12 mouse cellular contexts compared by ENCODE assay signal in the genomic region with DNA sequence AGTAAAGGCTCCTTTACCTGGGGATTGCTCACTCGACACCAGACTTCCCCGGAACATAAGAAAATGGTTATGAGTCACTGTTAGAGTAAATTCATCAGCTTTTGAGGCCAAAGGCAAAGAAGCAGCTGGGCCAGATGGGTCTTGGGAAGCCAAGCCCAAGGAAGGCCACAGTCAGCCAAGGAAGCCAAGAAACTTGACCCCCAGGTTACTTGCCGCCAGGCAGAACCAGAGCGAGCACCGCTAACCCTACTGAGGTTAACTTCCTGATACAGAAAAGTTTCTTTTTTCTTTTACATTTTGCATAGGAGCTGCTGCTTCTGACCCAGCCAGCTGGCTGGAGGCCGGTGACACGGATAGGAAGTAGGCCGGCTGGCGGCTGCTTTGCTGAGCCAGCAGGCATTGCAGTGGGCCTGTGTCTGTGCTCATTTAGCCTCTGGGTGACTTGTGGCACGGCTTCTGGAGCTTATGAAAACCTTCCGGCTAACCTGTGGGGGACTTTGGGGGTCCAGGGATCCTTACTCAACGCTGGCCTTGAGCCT.
DNase-seq lines count a peak whose midpoint lies in the region; ATAC-seq lines count a peak whose summit lies in the region.
"Had no signal": no experiment of that assay in that cellular context is flagged by ENCODE, and none has a peak within 500 bp of the region (broad histone marks: within the 10 kb centered on the region; RNA-seq: fewer than 3 reads in every experiment).

No protein-coding gene starts in this region.

- 0 out of 2 replicates have a peak overlapping the region, but pooled peaks have one; percentile 29 for H3K27ac ChIP-seq in lung, embryonic 16.5 days (ENCODE audit: low read length)
- H3K27ac ChIP-seq: midbrain, embryonic 13.5 days; stomach, embryonic 15.5 days had no signal

- no peaks in the 10 kb centered on the region for H3K9me3 ChIP-seq in lung, embryonic 16.5 days (ENCODE audit: control insufficient read depth, low read length)
- H3K9me3 ChIP-seq: midbrain, embryonic 13.5 days; stomach, embryonic 15.5 days had no signal

- no peak overlapping the region for H3K9ac ChIP-seq in lung, embryonic 16.5 days (ENCODE audit: low read length)
- H3K9ac ChIP-seq: midbrain, embryonic 13.5 days; stomach, embryonic 15.5 days had no signal

- no peak overlapping the region for H3K4me3 ChIP-seq in lung, embryonic 16.5 days (ENCODE audit: low read length)
- H3K4me3 ChIP-seq: midbrain, embryonic 13.5 days; stomach, embryonic 15.5 days had no signal

- H3K36me3 ChIP-seq in lung, embryonic 16.5 days (ENCODE audit: control insufficient read depth, insufficient read depth, low read length), result no peaks in the 10 kb centered on the region
- H3K36me3 ChIP-seq: midbrain, embryonic 13.5 days; stomach, embryonic 15.5 days had no signal

- 68% methylated on average over 12 of the region's 12 CpGs for WGBS in lung, embryonic 16.5 days

- peak; percentile 74 for ATAC-seq in lung, embryonic 16.5 days (ENCODE audit: low read depth)
- ATAC-seq: midbrain, embryonic 13.5 days had no signal

- peak; percentile 13 for DNase-seq in gastrocnemius, adult 18-20 months (ENCODE audit: low spot score)
- no peak for DNase-seq in gastrocnemius, postnatal 10 days
- no peak for DNase-seq in lung, postnatal 25 days (ENCODE audit: low spot score)
- DNase-seq in adipocyte (ENCODE audit: low spot score), result peak; percentile 88
- DNase-seq in lung, postnatal 4 days, result peak; percentile 39 to 76
- DNase-seq in thymus, postnatal 36 days, result no peak
- DNase-seq in adrenal gland, postnatal 25 days, result no peak
- DNase-seq: cerebellum, adult 11-12 months had no signal

- H3K27me3 ChIP-seq in lung, embryonic 16.5 days (ENCODE audit: control insufficient read depth, insufficient read depth, low read depth, low read length), result no peaks in the 10 kb centered on the region
- H3K27me3 ChIP-seq: midbrain, embryonic 13.5 days; stomach, embryonic 15.5 days had no signal

- no peak overlapping the region for H3K4me2 ChIP-seq in lung, embryonic 16.5 days (ENCODE audit: low read depth, low read length)
- H3K4me2 ChIP-seq: liver, embryonic 11.5 days; midbrain, embryonic 13.5 days; stomach, embryonic 15.5 days had no signal

- H3K4me1 ChIP-seq in lung, embryonic 16.5 days (replicated peaks; ENCODE audit: control insufficient read depth, insufficient read depth, low read length), result peaks cover 3% of the 10 kb centered on the region; the same call in 1 of the 2 replicates
- H3K4me1 ChIP-seq: midbrain, embryonic 13.5 days; stomach, embryonic 15.5 days had no signal

Comparison
In these comparisons a context has a peak if more than half of its experiments do, and no peak if none do; other contexts are left out.
1. DNase-seq: peak in gastrocnemius, adult 18-20 months (single experiment), adipocyte (single experiment) and lung, postnatal 4 days (2 of 2); none in gastrocnemius, postnatal 10 days (single experiment), lung, postnatal 25 days (single experiment), thymus, postnatal 36 days (0 of 2) and adrenal gland, postnatal 25 days (single experiment).